Mouse (Mus musculus): ENCODE measurements around the gene Tesc. TPM values are rescaled to one million over a fixed set of nuclear protein-coding genes. Genes with fewer than 3 reads are reported as not detected.

Tesc gene
- polyA plus RNA-seq, 1 experiment from 2014 or later = 1.5 TPM

- no peak for DNase-seq
- H3K27ac ChIP-seq = no peak overlapping the region
- no peak overlapping the region for H3K9ac ChIP-seq
- H3K36me3 ChIP-seq = peaks cover 75% of the 10 kb centered on the region
- H3K27me3 ChIP-seq = no peaks in the 10 kb centered on the region
- no peaks in the 10 kb centered on the region for H3K4me1 ChIP-seq (replicated peaks)
- ATAC-seq (ENCODE audit: low read depth) = no peak
- 74% methylated on average over 11 of the region's 11 CpGs for WGBS (ENCODE audit: insufficient replicate concordance)
- no peak overlapping the region for H3K4me2 ChIP-seq
- H3K9me3 ChIP-seq (replicated peaks) = no peaks in the 10 kb centered on the region
- no peak overlapping the region for H3K4me3 ChIP-seq (replicated peaks)
Measured at GRCm38 (mm10) chr5:118093321-118094035, 65.9 kb downstream of the Tesc start.

- Histone ChIP-seq H3K4me2 (no peak overlapping the region), H3K4me3 (replicated peaks) (no peak overlapping the region), H3K4me1 (replicated peaks) (no peaks in the 10 kb centered on the region), H3K27me3 (no peaks in the 10 kb centered on the region), H3K9me3 (replicated peaks) (no peaks in the 10 kb centered on the region), H3K27ac (no peak overlapping the region), H3K36me3 (peaks cover 69% of the 10 kb centered on the region), H3K9ac (no peak overlapping the region)
- ATAC-seq (ENCODE audit: low read depth) (no peak), DNase-seq (no peak)
- WGBS (ENCODE audit: insufficient replicate concordance) = 76% methylated on average over 11 of the region's 11 CpGs
Measured at GRCm38 (mm10) chr5:118095433-118095832, 67.9 kb downstream of the Tesc start.

- Histone ChIP-seq H3K9me3 (replicated peaks) (no peaks in the 10 kb centered on the region), H3K27ac (no peak overlapping the region), H3K4me1 (replicated peaks) (no peaks in the 10 kb centered on the region), H3K4me2 (no peak overlapping the region), H3K4me3 (replicated peaks) (no peak overlapping the region), H3K36me3 (peaks cover 67% of the 10 kb centered on the region), H3K27me3 (no peaks in the 10 kb centered on the region), H3K9ac (no peak overlapping the region)
- 56% methylated on average over 4 of the region's 4 CpGs for WGBS (ENCODE audit: insufficient replicate concordance)
- no peak for ATAC-seq (ENCODE audit: low read depth)
- no peak for DNase-seq
Measured at GRCm38 (mm10) chr5:118095849-118096248, 68.3 kb downstream of the Tesc start.

GRCm38 (mm10) chr5:118096317-118096716, 68.8 kb downstream of the Tesc start:
- Histone ChIP-seq H3K9me3 (replicated peaks) (no peaks in the 10 kb centered on the region), H3K4me1 (replicated peaks) (no peaks in the 10 kb centered on the region), H3K4me3 (replicated peaks) (no peak overlapping the region), H3K9ac (no peak overlapping the region), H3K27me3 (no peaks in the 10 kb centered on the region), H3K36me3 (peaks cover 67% of the 10 kb centered on the region), H3K4me2 (no peak overlapping the region), H3K27ac (no peak overlapping the region)
- DNase-seq = no peak
- ATAC-seq (ENCODE audit: low read depth) = no peak
- WGBS (ENCODE audit: insufficient replicate concordance) = 82% methylated on average over 3 of the region's 3 CpGs

GRCm38 (mm10) chr5:118099069-118099869, 71.7 kb downstream of the Tesc start:
- Histone ChIP-seq H3K4me3 (replicated peaks) (no peak overlapping the region), H3K4me1 (replicated peaks) (no peaks in the 10 kb centered on the region), H3K9me3 (replicated peaks) (no peaks in the 10 kb centered on the region), H3K36me3 (peaks cover 37% of the 10 kb centered on the region), H3K27ac (no peak overlapping the region), H3K27me3 (no peaks in the 10 kb centered on the region), H3K9ac (no peak overlapping the region), H3K4me2 (no peak overlapping the region)
- no peak for DNase-seq
- 75% methylated on average over 11 of the region's 11 CpGs for WGBS (ENCODE audit: insufficient replicate concordance)
- ATAC-seq (ENCODE audit: low read depth) = no peak

GRCm38 (mm10) chr5:118099870-118100478, 72.4 kb downstream of the Tesc start:
- Histone ChIP-seq H3K27me3 (no peaks in the 10 kb centered on the region), H3K9me3 (replicated peaks) (no peaks in the 10 kb centered on the region), H3K4me3 (replicated peaks) (no peak overlapping the region), H3K36me3 (peaks cover 31% of the 10 kb centered on the region), H3K4me1 (replicated peaks) (no peaks in the 10 kb centered on the region), H3K9ac (no peak overlapping the region), H3K4me2 (no peak overlapping the region), H3K27ac (no peak overlapping the region)
- DNase-seq = no peak
- ATAC-seq (ENCODE audit: low read depth) = no peak
- WGBS (ENCODE audit: insufficient replicate concordance) = 84% methylated on average over 8 of the region's 8 CpGs

- H3K9me3 ChIP-seq (replicated peaks) = no peaks in the 10 kb centered on the region
- H3K4me3 ChIP-seq (replicated peaks) = no peak overlapping the region
- no peak; the same call in 1 of the 2 replicates for ATAC-seq (ENCODE audit: low read depth)
- H3K27ac ChIP-seq = no peak overlapping the region
- no peaks in the 10 kb centered on the region for H3K27me3 ChIP-seq
- peaks cover 43% of the 10 kb centered on the region for H3K36me3 ChIP-seq
- DNase-seq = no peak
- H3K4me1 ChIP-seq (replicated peaks) = no peaks in the 10 kb centered on the region; the same call in 1 of the 2 replicates
- no peak overlapping the region for H3K4me2 ChIP-seq
- no peak overlapping the region for H3K9ac ChIP-seq
- WGBS (ENCODE audit: insufficient replicate concordance) = 83% methylated on average over 8 of the region's 8 CpGs
Measured at GRCm38 (mm10) chr5:118105536-118105935, 78.0 kb downstream of the Tesc start.

- Histone ChIP-seq H3K4me2 (no peak overlapping the region), H3K9ac (no peak overlapping the region), H3K27me3 (no peaks in the 10 kb centered on the region), H3K36me3 (peaks cover 46% of the 10 kb centered on the region), H3K4me3 (replicated peaks) (no peak overlapping the region), H3K27ac (no peak overlapping the region), H3K9me3 (replicated peaks) (no peaks in the 10 kb centered on the region), H3K4me1 (replicated peaks) (no peaks in the 10 kb centered on the region; the same call in 1 of the 2 replicates)
- DNase-seq (no peak), ATAC-seq (ENCODE audit: low read depth) (no peak)
- WGBS (ENCODE audit: insufficient replicate concordance) = 87% methylated on average over 10 of the region's 10 CpGs
Measured at GRCm38 (mm10) chr5:118106667-118107066, 79.1 kb downstream of the Tesc start.

GRCm38 (mm10) chr5:118108124-118108793, 80.7 kb downstream of the Tesc start:
- WGBS (ENCODE audit: insufficient replicate concordance) = 88% methylated on average over 17 of the region's 17 CpGs
- no peak for DNase-seq
- H3K27me3 ChIP-seq = no peaks in the 10 kb centered on the region
- ATAC-seq (ENCODE audit: low read depth) = no peak
- no peaks in the 10 kb centered on the region for H3K9me3 ChIP-seq (replicated peaks)
- no peak overlapping the region for H3K27ac ChIP-seq
- H3K4me1 ChIP-seq (replicated peaks) = no peaks in the 10 kb centered on the region; the same call in 1 of the 2 replicates
- H3K36me3 ChIP-seq = peaks cover 55% of the 10 kb centered on the region
- no peak overlapping the region for H3K4me3 ChIP-seq (replicated peaks)
- H3K9ac ChIP-seq = no peak overlapping the region
- no peak overlapping the region for H3K4me2 ChIP-seq

GRCm38 (mm10) chr5:118108794-118109440, 81.4 kb downstream of the Tesc start:
- Histone ChIP-seq H3K4me3 (replicated peaks) (no peak overlapping the region), H3K9ac (no peak overlapping the region), H3K4me2 (no peak overlapping the region), H3K4me1 (replicated peaks) (no peaks in the 10 kb centered on the region; the same call in 1 of the 2 replicates), H3K9me3 (replicated peaks) (no peaks in the 10 kb centered on the region), H3K27me3 (no peaks in the 10 kb centered on the region), H3K27ac (no peak overlapping the region), H3K36me3 (peaks cover 59% of the 10 kb centered on the region)
- DNase-seq (no peak), ATAC-seq (ENCODE audit: low read depth) (no peak)
- 83% methylated on average over 7 of the region's 7 CpGs for WGBS (ENCODE audit: insufficient replicate concordance)
